Mouse (Mus musculus): Measurements from ENCODE around the gene Cd274. TPM values are rescaled to one million over a fixed set of nuclear protein-coding genes. Genes with fewer than 3 reads are reported as not detected.

Gene Cd274
- total and polyA plus RNA-seq, 3 experiments: 6.7 to 15.9 (median 7.4) TPM

DNA sequence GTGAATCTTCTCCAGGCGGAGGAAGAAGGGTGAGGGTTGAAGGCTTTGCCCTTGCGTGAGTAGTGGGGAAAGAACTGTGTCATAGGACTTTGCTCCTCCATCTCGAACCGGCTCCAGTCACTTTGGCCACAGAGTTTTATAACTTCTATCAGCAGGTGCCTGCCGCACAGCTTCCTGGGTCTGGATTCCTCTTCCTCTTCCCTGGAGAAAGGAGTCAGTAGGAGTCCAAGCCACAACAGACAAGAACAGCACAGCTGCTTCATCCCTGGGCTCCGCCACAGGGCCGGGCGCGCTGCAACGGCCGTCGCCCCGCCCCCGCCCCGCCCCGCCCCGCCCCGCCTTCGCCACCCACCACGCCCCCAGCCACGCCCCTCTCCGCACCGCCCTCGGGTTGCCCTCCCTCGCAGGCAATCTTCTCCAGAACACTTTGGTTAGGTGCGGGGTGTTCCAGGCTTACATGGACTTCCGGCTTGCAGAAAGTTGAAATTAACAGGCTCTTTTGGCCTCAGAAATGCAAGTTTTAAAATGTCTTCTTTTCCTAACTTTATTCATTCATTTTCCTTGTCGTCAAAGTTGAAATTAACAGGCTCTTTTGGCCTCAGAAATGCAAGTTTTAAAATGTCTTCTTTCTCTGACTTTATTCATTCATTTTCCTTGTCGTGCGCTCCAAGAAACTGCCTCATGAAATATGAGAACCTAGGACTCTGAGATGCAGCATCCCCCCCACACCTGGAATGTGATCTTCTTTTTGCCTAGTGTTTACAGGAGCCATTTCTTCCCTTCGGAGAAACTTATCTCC lies 42.0 kb upstream of the Cd274 start, which contains the start of gene Insl6 (continued):
- TF ChIP-seq MAX (IDR thresholded peaks at IDR 0.05; ENCODE audit: low read length): no peak
- peak; percentile 55; the same call in 1 of the 2 replicates for TF ChIP-seq TCF12 (IDR thresholded peaks at IDR 0.05; ENCODE audit: low read depth, low read length)

DNA sequence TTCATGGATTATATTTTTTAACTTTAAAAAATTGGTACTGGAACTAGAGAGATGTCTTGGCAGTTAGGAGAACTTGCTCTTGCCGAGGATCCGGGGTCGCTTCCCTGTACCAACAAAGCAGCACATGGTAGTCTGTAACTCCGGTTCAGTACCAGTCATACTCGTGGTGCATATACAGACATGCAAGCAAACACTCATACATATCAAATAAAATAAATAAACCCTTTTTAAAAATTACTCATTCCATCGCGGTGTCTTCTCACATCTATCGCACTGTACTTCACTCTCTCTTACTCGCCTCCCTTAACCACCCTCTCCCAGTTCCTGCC lies 41.4 kb upstream of the Cd274 start:
- H3K4me3 ChIP-seq (replicated peaks in 1 of 3; ENCODE audit: low read depth in 2 of 3, low read length in 2 of 3, poor library complexity in 1 of 3): no peak overlapping the region

DNA sequence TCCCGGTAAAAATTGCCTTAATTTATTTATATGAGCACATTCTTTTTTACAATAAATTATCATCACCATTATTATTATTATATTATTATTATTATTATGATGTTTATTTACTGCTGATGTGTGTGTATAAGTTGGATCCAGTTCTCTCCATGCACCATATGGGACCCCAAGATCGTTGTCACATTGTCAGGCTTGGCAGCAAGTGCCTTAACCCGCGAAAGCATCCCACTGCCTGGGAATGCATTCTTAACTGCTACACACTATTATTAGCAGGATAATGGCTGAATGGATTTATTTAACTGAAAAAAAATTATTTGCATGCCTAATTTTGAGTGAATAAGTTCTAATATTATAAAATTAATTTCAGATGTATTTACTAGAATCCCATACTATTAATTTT lies 40.9 kb upstream of the Cd274 start:
- no peak overlapping the region for H3K4me3 ChIP-seq (replicated peaks in 1 of 3; ENCODE audit: low read depth in 2 of 3, low read length in 2 of 3, poor library complexity in 1 of 3)
- H3K79me2 ChIP-seq (replicated peaks; ENCODE audit: control insufficient read depth, extremely low read depth, insufficient read depth, poor library complexity, severe bottlenecking): no peaks in the 10 kb centered on the region; the same call in 1 of the 2 replicates
- no peak overlapping the region for H3K27ac ChIP-seq (ENCODE audit: insufficient read depth, low read depth)
- H3K9ac ChIP-seq (ENCODE audit: insufficient read depth, low read depth): no peak overlapping the region
- in situ Hi-C loops (cut with MboI; ENCODE audit: low pct_ligation_motif_present, low pct_unique_long_range_greater_than_20kb, low sequenced_read_pairs) (no loop called here), dilution Hi-C loops (cut with MboI; ENCODE audit: extremely low pct_ligation_motif_present, extremely low pct_unique_long_range_greater_than_20kb, low sequenced_read_pairs) (no loop called here)
- DNase-seq (ENCODE audit: extremely low read depth): no peak
- TF ChIP-seq ZMIZ1 (IDR thresholded peaks at IDR 0.05; ENCODE audit: low read depth, low read length): no peak
- TF ChIP-seq E2F4 (IDR thresholded peaks at IDR 0.05; ENCODE audit: insufficient replicate concordance, low read depth, low read length): no peak
- no peak for TF ChIP-seq RCOR1 (conservative IDR thresholded peaks at IDR 0.05; ENCODE audit: low read depth, low read length)
- no peak overlapping the region for H3K4me2 ChIP-seq (ENCODE audit: insufficient read depth, low read depth, poor library complexity, severe bottlenecking)
- no peaks in the 10 kb centered on the region for H3K27me3 ChIP-seq (replicated peaks)
- H3K36me3 ChIP-seq (replicated peaks in 1 of 2; ENCODE audit: control insufficient read depth in 1 of 2, insufficient read depth in 1 of 2, low read length in 1 of 2): no peaks in the 10 kb centered on the region
- peaks cover 0 to 8% of the 10 kb centered on the region in 2 experiments; a peak in 1 of 4 replicates for H3K4me1 ChIP-seq (ENCODE audit: control insufficient read depth in 1 of 2, insufficient read depth in 2 of 2)
- no peaks in the 10 kb centered on the region for H3K9me3 ChIP-seq (replicated peaks; ENCODE audit: low read length)

More for the DNA sequence above, 41.4 kb upstream of the Cd274 start:
- dilution Hi-C loops (cut with MboI; ENCODE audit: extremely low pct_ligation_motif_present, extremely low pct_unique_long_range_greater_than_20kb, low sequenced_read_pairs): no loop called here
- Histone ChIP-seq H3K79me2 (replicated peaks; ENCODE audit: control insufficient read depth, extremely low read depth, insufficient read depth, poor library complexity, severe bottlenecking) (no peaks in the 10 kb centered on the region; the same call in 1 of the 2 replicates), H3K36me3 (replicated peaks in 1 of 2; ENCODE audit: control insufficient read depth in 1 of 2, insufficient read depth in 1 of 2, low read length in 1 of 2) (no peaks in the 10 kb centered on the region), H3K4me2 (ENCODE audit: insufficient read depth, low read depth, poor library complexity, severe bottlenecking) (no peak overlapping the region), H3K27ac (ENCODE audit: insufficient read depth, low read depth) (no peak overlapping the region), H3K4me1 (ENCODE audit: control insufficient read depth in 1 of 2, insufficient read depth in 2 of 2) (peaks cover 0 to 8% of the 10 kb centered on the region in 2 experiments; a peak in 1 of 4 replicates), H3K9ac (ENCODE audit: insufficient read depth, low read depth) (peak overlapping the region; percentile 39; the same call in 1 of the 2 replicates), H3K9me3 (replicated peaks; ENCODE audit: low read length) (no peaks in the 10 kb centered on the region), H3K27me3 (replicated peaks) (no peaks in the 10 kb centered on the region)
- in situ Hi-C loops (cut with MboI; ENCODE audit: low pct_ligation_motif_present, low pct_unique_long_range_greater_than_20kb, low sequenced_read_pairs): no loop called here
- TF ChIP-seq UBTF (IDR thresholded peaks at IDR 0.05; ENCODE audit: low read depth, low read length): no peak
- DNase-seq (ENCODE audit: extremely low read depth): no peak

DNA sequence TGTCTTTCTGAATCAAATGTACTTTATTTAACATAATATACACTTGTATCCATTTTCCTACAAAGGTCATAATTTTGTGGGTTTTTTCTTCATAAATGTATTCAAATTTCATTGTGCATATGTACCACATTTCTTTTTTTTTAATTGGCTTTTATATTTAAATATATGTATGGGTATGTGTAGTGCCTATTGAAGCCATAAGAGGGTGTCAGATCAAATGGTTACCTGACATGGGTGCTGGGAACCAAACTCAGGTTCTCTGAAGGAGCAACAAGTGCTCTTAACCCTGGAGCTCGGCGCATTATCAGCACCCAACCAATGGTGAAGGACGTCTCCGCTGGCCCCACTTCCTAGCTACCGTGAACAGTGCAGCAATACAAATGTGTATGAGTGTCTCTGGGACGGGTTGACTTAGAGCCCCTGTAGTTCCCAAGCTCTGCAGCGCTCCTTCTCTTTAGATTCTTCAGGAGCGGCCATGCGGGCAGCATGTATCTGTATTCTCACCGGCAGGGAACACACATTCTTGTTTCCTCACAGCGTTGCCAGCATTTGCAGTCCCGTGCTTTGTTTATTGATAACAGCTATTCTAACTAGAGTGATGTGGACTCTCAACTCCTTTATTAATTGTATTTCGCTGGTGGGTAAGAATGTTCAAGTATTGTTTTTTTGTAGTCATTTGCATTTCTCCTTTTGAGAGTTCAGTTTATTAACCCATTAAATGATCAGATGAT lies 40.3 kb upstream of the Cd274 start:
- Histone ChIP-seq H3K4me1 (ENCODE audit: control insufficient read depth in 1 of 2, insufficient read depth in 2 of 2) (peaks cover 0 to 8% of the 10 kb centered on the region in 2 experiments; a peak in 1 of 4 replicates), H3K79me2 (replicated peaks; ENCODE audit: control insufficient read depth, extremely low read depth, insufficient read depth, poor library complexity, severe bottlenecking) (no peaks in the 10 kb centered on the region; the same call in 1 of the 2 replicates), H3K9me3 (replicated peaks; ENCODE audit: low read length) (no peaks in the 10 kb centered on the region), H3K4me2 (ENCODE audit: insufficient read depth, low read depth, poor library complexity, severe bottlenecking) (no peak overlapping the region), H3K4me3 (replicated peaks in 1 of 3; ENCODE audit: low read depth in 2 of 3, low read length in 2 of 3, poor library complexity in 1 of 3) (no peak overlapping the region), H3K9ac (ENCODE audit: insufficient read depth, low read depth) (no peak overlapping the region), H3K27ac (ENCODE audit: insufficient read depth, low read depth) (no peak overlapping the region), H3K27me3 (replicated peaks) (no peaks in the 10 kb centered on the region), H3K36me3 (replicated peaks in 1 of 2; ENCODE audit: control insufficient read depth in 1 of 2, insufficient read depth in 1 of 2, low read length in 1 of 2) (no peaks in the 10 kb centered on the region)
- DNase-seq (ENCODE audit: extremely low read depth): no peak
- in situ Hi-C loops (cut with MboI; ENCODE audit: low pct_ligation_motif_present, low pct_unique_long_range_greater_than_20kb, low sequenced_read_pairs) (no loop called here), dilution Hi-C loops (cut with MboI; ENCODE audit: extremely low pct_ligation_motif_present, extremely low pct_unique_long_range_greater_than_20kb, low sequenced_read_pairs) (no loop called here)
- no peak for TF ChIP-seq RCOR1 (conservative IDR thresholded peaks at IDR 0.05; ENCODE audit: low read depth, low read length)
- TF ChIP-seq PAX5 (IDR thresholded peaks at IDR 0.05; ENCODE audit: low read length): no peak
- TF ChIP-seq SIN3A (IDR thresholded peaks at IDR 0.05; ENCODE audit: low read length): no peak
- TF ChIP-seq NRF1 (IDR thresholded peaks at IDR 0.05; ENCODE audit: low read depth, low read length): no peak
- TF ChIP-seq CHD1 (IDR thresholded peaks at IDR 0.05; ENCODE audit: low read depth, low read length): no peak
- TF ChIP-seq ZNF384 (IDR thresholded peaks at IDR 0.05; ENCODE audit: low read depth, low read length): no peak
- TF ChIP-seq HCFC1 (IDR thresholded peaks at IDR 0.05; ENCODE audit: low read depth, low read length): no peak
- TF ChIP-seq ZKSCAN1 (IDR thresholded peaks at IDR 0.05; ENCODE audit: borderline replicate concordance, low read depth, low read length): no peak
- TF ChIP-seq ZMIZ1 (IDR thresholded peaks at IDR 0.05; ENCODE audit: low read depth, low read length): no peak
